Mouse (Mus musculus) ES-CJ7 (cell line): ENCODE results near the gene Zswim4.

Source experiments
- DNase-seq: peaks from one replicate; pipeline ENCODE4 v3.0.0; 2011; ENCODE audit warnings: low read depth, low spot score

Gene Zswim4

GRCm38 (mm10) chr8:84223322-84224029 lies 13.4 kb downstream of the Zswim4 start:
- DNase-seq: peak; percentile 78

DNA sequence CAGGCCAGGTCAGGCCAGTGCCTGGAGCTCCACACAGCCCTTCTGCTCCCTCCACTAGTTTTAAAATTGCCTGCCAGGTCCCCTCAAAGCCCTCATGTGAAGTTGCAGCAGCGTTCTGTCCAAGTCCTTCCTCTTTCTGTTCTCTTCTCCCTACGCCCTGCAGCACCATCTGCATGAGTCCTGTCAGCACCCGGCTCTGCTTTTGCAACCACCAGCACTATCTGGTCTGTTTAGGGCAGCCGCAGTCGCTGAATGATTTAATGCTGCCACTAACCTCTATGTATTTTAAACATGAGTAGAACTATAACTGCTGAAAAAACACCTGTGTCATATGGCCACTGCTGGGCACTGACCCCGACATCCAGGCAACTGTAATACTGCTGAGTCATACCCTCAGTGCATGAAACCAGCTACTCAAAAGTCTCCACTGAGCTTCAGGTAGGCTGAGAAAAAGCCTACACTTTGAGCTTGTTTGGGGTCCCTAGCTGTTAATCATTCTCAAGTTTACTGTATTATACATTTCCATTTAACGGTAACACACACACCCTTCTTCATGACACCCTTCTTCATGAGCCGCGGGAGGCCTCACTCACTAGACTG lies 14.2 kb downstream of the Zswim4 start:
- no peak for DNase-seq

DNA sequence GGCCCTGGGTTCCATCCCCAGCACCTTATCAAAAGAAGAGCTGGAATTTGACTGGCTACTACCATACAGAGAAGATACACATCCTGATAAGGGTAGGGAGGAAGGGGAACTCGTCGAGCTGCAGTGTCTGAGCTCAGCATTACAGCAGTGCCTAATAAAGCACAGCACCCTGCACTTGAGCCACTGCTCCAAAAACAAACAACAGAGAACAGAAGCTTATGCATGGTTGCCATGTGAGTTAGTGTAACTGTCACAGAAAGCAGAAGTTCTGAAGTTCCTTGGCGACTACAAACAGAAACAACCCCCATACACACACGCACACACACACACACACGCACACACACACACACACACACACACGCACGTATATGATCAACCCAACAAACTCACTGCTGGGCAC lies 16.8 kb downstream of the Zswim4 start:
- no peak for DNase-seq

DNA sequence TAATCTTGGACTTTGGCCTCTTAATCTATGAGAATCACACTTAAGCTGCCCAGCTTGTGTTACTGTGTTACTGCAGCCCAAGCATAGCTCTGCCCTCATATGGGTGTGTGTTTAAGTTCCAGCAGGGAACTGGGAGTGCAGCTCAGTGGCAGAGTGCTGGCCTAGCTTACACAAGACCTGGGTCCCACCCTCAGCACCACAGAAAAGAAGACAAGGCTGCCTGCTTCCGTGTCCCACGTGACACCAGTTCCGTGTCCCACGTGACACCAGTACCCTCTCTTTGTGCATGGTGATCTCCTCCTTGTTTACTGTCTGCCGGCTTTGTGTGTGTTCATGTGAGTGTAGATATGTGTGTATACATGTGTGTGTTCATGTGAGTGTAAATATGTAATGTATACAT lies 18.7 kb downstream of the Zswim4 start:
- no peak for DNase-seq

DNA sequence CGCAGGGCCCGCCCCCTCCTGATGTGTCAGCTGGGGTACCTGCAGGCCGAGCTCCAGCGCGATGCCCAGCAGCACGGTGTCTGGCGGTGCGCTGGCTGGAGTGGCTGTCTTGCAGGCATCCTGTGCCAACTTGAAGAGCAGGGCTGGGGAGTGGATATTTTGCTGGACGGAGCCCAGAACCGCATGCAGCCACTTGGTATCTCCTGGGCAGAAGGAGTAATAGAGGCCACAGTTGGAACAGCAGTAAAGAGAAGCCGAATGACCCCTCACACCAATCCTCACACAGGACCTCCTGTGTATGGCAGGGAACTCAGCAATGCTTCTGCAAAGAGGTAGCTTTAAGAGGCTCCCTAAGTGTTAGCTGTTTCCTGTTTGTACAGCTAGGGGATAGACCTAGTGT lies 19.6 kb downstream of the Zswim4 start:
- DNase-seq: no peak

- no peak for DNase-seq
These were observed 23.6 kb downstream of the Zswim4 start for GRCm38 (mm10) chr8:84213277-84213676.

- no peak for DNase-seq
These were observed 24.8 kb downstream of the Zswim4 start for GRCm38 (mm10) chr8:84211881-84212563.

- no peak for DNase-seq
These were observed 25.7 kb downstream of the Zswim4 start for GRCm38 (mm10) chr8:84211202-84211601.

- peak; percentile 80 for DNase-seq
These were observed 26.6 kb downstream of the Zswim4 start for GRCm38 (mm10) chr8:84210167-84210791.

GRCm38 (mm10) chr8:84208381-84209380 lies 28.2 kb downstream of the Zswim4 start:
- no peak for DNase-seq

- no peak for DNase-seq
These were observed 29.0 kb downstream of the Zswim4 start for GRCm38 (mm10) chr8:84207811-84208210.

DNA sequence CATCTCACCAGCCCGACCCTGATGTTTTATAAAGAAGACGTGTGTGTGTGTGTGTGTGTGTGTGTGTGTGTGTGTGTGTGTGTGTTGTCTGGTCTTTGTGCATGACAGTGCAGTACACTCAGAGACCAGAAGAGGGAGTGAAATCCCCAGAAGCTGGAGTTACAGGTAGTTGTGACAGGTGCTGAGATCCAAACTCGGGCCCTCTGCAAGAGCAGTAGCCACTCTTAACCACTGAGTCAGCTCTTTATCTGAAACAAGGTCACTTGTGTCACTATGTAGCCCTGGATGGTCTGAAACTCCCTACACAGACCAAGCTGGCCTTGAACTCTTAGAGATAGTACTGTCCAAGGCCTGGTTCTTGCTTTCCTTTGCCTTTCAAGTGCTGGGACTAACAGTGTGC lies 30.2 kb downstream of the Zswim4 start:
- peak; percentile 77 for DNase-seq

DNA sequence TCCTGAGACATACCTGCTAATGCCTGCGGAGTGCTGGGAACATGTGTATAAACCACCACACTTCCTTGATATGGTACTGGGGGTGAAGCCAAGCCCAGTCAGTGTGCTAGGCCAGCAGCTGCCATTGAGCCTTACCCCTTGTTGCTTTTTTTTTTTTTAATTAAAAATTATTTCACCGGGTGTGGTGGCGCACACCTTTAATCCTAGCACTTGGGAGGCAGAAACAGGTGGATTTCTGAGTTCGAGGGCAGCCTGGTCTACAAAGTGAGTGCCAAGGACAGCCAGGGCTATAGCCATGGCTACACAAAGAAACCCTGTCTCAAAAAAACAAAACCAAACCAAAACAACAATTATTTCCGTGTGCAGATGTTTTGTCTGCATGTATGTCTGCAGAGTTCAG lies 31.8 kb downstream of the Zswim4 start:
- no peak for DNase-seq

DNA sequence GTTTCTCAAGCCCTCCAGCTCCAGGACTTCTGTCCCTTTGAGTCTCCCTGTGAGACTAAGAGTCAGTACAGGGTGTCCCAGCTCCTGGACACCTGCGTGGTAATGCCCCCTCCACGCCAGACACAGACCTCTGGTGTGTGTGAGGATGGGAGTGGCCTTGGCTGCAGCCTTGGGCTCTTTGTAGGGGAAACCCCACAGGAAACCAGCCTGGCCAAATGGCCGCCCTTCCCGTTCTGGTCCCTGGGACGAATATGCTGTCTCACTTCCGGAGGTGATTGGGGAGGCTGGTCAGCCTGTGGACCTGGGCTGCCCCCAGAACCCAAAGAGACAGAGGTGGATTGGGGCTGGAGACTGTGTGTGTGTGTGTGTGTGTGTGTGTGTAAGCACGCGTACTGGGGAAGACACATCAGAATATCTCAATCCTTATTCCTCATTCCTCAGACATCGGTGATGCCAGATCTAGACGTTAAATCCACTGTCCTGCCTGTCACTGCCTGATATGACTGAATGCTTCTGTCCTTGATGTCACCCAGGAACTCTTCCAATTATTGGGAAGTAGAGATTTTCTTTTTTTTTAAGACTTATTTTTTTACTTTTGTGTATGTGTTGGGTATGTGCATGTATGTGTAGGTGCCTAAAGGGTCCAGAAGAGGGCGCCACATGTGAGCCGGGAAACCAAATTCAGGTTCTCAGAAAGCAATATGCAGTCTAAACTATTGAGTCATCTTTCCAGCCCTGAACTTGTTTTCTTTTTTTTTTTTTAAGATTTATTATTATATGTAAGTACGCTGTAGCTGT lies 32.7 kb downstream of the Zswim4 start:
- peak; percentile 66 for DNase-seq

- DNase-seq: peak; percentile 58
These were observed 33.6 kb downstream of the Zswim4 start for GRCm38 (mm10) chr8:84202938-84203917.

DNA sequence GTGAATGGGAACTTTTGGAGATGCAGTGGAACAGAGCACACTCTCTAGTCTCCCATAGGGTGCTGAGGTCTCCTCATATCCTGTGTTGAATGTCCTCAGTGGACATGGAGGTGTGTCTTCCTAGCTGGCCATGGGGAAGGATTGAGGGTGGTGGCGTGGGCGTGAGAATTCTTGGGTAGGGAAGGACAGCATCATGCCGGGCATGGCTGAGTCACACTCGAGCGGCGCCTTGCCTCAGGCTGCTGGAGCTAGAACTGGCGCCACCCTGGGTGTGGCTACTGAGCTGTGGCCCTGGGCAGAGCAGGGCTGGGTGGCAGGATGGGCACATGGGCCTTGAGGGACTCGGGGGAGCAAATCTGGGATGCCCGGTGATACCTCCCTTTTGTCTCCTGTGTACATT lies 34.4 kb downstream of the Zswim4 start:
- no peak for DNase-seq

DNA sequence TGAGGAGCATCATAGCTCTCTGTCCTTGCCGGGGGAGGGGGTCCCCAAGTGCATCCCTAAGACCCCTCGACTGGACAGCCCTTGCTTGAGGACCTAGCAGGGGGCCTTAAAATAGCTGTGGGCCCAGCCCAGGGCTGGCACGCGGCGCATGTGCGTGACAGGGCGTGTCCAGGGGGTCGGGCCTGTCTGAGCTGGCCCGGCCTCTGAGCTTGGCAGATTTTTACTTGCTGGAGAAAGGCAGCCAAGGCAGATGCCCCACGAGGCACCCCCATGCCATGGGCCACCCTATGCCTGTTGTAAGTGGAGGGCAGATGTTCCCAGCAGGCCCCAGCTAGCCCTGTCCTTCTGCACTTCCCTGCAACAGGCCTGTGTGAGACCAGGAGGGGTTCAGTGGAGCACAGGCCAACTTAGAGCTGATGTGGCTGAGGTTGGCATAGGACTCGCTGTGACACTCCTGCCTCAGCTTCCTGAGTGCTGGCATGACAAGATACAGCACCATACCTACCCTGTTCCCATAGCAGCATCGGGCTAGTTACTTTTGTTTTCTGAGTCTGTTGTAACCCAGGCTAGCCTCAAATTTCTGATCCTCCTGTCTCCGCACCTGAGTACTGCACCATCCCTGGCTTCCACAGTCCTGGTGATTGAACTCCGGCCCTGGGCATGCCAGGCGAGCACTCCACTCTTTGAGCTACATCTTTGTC lies 35.2 kb downstream of the Zswim4 start:
- DNase-seq: no peak
